Mouse (Mus musculus): ENCODE results near the gene Gm5294. TPM values are rescaled to one million over a fixed set of nuclear protein-coding genes. Genes with fewer than 3 reads are reported as not detected.

Gm5294 gene
- polyA plus RNA-seq (2017; shearing (Covaris generic)) = not detected

DNA sequence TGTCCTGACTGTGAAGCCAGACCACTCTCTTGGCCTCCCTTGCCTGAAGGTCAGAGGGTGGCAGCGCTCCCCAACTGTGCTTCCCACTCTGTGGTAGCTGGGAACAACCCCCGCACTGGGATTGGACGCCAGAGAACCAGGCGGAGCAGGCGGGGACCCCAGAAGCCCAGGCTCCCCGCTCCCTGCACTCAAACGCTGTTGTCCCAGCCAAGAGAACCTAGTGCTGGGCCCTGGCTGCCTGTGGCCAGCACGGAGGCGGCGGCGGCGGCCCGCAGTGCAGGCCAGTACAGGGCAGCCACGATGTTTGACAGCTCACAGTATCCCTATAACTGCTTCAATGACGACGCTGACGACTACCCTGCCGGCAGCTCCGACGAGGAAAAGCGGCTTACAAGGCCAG is at the start of gene Gm5294:
Gene Gm5294, plus strand, starts transcription at position 301 of the 400 bp plus-strand sequence.

Other genes with a start within 250 kb of the Gm5294 start
- 80.1 TPM for gene Zfp68, start 200.3 kb upstream of the Gm5294 start, polyA plus RNA-seq (2017; shearing (Covaris generic))
- gene A430033K04Rik, start 197.2 kb upstream of the Gm5294 start, polyA plus RNA-seq (2017; shearing (Covaris generic)) = 8.5 TPM
- gene Fam20c, start 65.6 kb upstream of the Gm5294 start, polyA plus RNA-seq (2017; shearing (Covaris generic)) = 0.20 TPM
- not detected for gene Pdgfa, start 177.3 kb downstream of the Gm5294 start, polyA plus RNA-seq (2017; shearing (Covaris generic))